Mouse (Mus musculus) olfactory bulb, adult 2 months (tissue): ENCODE measurements around the gene Ift46.

ENCODE experiments used
- CTCF ChIP-seq: fragments of 200-500 bp; IDR thresholded peaks from 2 replicates; pipeline ENCODE4 v1.5.1; 2012; ENCODE audit warnings: low read depth, mild to moderate bottlenecking, low read length, moderate library complexity; ENCODE audit not compliant: insufficient read depth
- POLR2A ChIP-seq: fragments of 200-500 bp; IDR thresholded peaks from 2 replicates; pipeline ENCODE4 v1.6.1; 2012; ENCODE audit warnings: mild to moderate bottlenecking, low read depth, low read length, moderate library complexity; ENCODE audit not compliant: insufficient read depth

DNA sequence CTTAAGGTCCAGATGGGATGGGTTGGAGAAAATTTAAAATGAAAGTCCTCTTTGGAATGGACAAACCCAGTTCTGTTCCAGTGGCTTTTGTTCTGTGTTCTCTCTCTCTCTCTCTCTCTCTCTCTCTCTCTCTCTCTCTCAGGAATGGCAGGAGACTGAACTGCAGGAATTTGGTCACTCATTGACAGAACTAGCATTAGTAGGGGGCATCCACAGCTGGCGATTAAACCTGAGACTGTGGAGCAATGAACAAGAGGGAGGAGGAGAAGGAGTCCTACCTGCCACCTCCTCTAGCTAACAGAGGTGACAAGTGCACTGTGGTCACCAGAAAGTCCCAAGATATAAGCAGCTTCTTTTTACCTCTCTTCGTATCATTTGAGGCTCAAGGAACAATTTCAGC is 31.4 kb upstream of the Ift46 start:
- TF ChIP-seq CTCF: no peak
- TF ChIP-seq POLR2A: no peak
